Mouse (Mus musculus): ENCODE measurements around the gene Fyttd1. TPM values are rescaled to one million over a fixed set of nuclear protein-coding genes. Genes with fewer than 3 reads are reported as not detected.
"Not testable (repeated sequence)": the region's sequence is repeated elsewhere in the genome, so short reads cannot be mapped to it uniquely, and the experiment has no call there.

Fyttd1 gene
- polyA plus RNA-seq, 1 experiment from 2014 or later, result 133 TPM

DNA sequence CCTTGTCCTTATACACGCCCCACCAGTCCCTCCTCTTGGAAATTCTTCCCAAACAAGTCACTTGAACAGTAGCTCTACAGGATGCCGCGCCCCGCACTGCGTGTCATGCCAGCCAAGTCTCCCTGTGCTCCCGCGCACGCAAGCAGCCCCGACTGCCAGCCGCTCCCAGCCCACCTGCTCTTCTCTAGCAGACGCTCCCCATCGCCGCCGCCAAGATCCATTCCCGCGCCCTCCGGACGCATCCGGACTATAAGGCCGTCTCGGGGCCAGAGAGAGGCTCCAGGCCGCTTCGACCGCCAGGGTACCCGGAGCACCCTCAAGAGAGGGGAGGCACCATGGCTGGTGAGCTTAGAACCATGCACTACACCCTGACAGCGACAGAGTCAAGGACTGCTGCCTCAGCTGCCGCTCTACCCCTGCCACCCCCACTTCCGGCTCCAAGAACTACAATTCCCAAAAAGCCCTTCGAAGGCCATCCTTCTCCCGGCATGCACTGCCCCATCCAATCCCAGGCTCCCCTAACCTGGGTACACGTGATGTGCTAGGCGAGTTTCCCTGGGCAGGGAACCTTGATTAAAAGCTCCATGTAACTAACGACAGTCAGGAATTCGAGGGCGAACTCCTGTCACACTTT lies 9.3 kb upstream of the Fyttd1 start:
- no peak for TF ChIP-seq CTCF (IDR thresholded peaks at IDR 0.05; ENCODE audit: low read depth)
- Histone ChIP-seq H3K4me3 (ENCODE audit: low read depth, low read length) (peak overlapping the region; percentile 83), H3K27ac (ENCODE audit: low read depth) (peak overlapping the region; percentile 58; the same call in 1 of the 2 replicates), H3K4me2 (peak overlapping the region; percentile 86), H3K9ac (peak overlapping the region; percentile 74), H3K4me1 (ENCODE audit: insufficient read depth) (peaks cover 6% of the 10 kb centered on the region; the same call in 1 of the 2 replicates), H3K36me3 (ENCODE audit: insufficient read depth) (no peaks in the 10 kb centered on the region; the same call in 1 of the 2 replicates), H3K27me3 (ENCODE audit: insufficient read depth, low read length) (no peaks in the 10 kb centered on the region), H3K9me3 (ENCODE audit: low read depth, low read length) (no peaks in the 10 kb centered on the region)
- peak; percentile 93 for DNase-seq
- peak; percentile 99 for ATAC-seq (ENCODE audit: insufficient read depth)
- under 1% methylated on average over 35 of the region's 35 CpGs for WGBS

DNA sequence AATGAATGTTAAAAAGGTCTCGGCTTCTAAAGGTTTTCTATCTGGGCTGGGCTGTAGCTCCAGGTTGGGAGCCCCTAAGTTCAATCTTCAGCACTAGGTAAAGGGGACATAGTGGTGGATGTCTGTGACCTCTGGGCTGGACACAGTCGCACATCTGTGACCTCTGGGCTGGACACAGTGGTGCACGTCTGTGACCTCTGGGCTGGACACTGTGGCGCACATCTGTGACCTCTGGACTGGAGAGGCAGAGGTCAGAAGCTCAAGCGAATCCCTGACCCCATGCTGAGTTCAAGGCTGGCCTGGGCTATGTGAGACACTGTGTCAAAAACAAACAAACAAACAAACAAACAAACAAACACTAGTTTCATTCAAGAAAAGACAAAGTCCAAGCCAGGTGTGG lies 7.1 kb upstream of the Fyttd1 start:
- ATAC-seq (ENCODE audit: insufficient read depth), result no peak
- Histone ChIP-seq H3K27me3 (ENCODE audit: insufficient read depth, low read length) (no peaks in the 10 kb centered on the region), H3K27ac (ENCODE audit: low read depth) (no peak overlapping the region), H3K4me1 (ENCODE audit: insufficient read depth) (peaks cover 6% of the 10 kb centered on the region; the same call in 1 of the 2 replicates), H3K4me2 (no peak overlapping the region), H3K9me3 (ENCODE audit: low read depth, low read length) (no peaks in the 10 kb centered on the region), H3K4me3 (ENCODE audit: low read depth, low read length) (no peak overlapping the region), H3K36me3 (ENCODE audit: insufficient read depth) (no peaks in the 10 kb centered on the region), H3K9ac (no peak overlapping the region)
- no peak for TF ChIP-seq CTCF (IDR thresholded peaks at IDR 0.05; ENCODE audit: low read depth)
- WGBS, result 64% methylated on average over 5 of the region's 5 CpGs
- no peak for DNase-seq

DNA sequence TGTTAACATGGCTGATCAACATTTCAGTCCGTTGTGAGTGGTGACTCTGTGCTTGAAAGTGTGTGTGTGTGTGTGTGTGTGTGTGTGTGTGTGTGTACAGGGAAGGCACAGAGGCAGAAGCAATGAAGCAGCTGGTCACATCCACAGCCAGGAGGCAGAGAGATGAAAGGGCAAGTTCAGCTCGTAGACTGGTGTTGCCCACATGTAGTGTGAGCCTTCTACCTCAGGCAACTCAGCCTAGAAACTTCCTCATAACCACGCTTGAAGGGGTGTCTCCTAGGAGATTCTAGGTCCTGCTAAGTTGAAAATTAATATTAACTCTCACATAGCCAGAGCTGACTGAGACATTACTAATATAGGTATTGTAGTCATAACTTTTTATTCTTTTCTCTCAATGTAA lies 3.9 kb upstream of the Fyttd1 start:
- ATAC-seq (ENCODE audit: insufficient read depth) (no peak), DNase-seq (no peak)
- H3K36me3 ChIP-seq (ENCODE audit: insufficient read depth), result no peaks in the 10 kb centered on the region
- H3K4me2 ChIP-seq, result no peak overlapping the region
- no peaks in the 10 kb centered on the region for H3K27me3 ChIP-seq (ENCODE audit: insufficient read depth, low read length)
- no peak overlapping the region for H3K4me3 ChIP-seq (ENCODE audit: low read depth, low read length)
- no peaks in the 10 kb centered on the region for H3K9me3 ChIP-seq (ENCODE audit: low read depth, low read length)
- H3K9ac ChIP-seq, result no peak overlapping the region
- TF ChIP-seq CTCF (IDR thresholded peaks at IDR 0.05; ENCODE audit: low read depth), result no peak
- peaks cover 4% of the 10 kb centered on the region; the same call in 1 of the 2 replicates for H3K4me1 ChIP-seq (ENCODE audit: insufficient read depth)
- 41% methylated on average over 3 of the region's 3 CpGs for WGBS
- H3K27ac ChIP-seq (ENCODE audit: low read depth), result no peak overlapping the region

DNA sequence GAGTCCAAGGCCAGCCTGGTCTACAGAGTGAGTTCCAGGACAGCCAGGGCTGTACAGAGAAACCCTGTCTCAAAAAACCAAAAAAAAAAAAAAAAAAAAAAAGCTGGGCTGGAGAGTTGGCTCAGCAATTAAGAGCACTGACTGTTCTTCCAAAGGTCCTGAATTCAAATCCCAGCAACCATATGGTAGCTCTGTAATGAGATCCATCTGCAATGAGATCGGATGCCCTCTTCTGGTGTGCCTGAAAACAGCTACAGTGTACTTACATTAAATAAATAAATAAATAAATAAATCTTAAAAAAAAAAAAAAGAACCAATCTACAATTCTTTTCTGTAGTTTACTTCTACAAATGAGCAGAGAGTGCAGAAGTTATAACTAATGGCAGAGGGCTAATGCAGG lies 2.0 kb upstream of the Fyttd1 start:
- not testable (repeated sequence) for ATAC-seq (ENCODE audit: insufficient read depth); H3K4me2 ChIP-seq; H3K4me3 ChIP-seq (ENCODE audit: low read depth, low read length); H3K27me3 ChIP-seq (ENCODE audit: insufficient read depth, low read length); H3K27ac ChIP-seq (ENCODE audit: low read depth); H3K9me3 ChIP-seq (ENCODE audit: low read depth, low read length); H3K4me1 ChIP-seq (ENCODE audit: insufficient read depth); H3K9ac ChIP-seq; DNase-seq; H3K36me3 ChIP-seq (ENCODE audit: insufficient read depth)
- WGBS, result 54% methylated on average over 1 of the region's 1 CpGs

DNA sequence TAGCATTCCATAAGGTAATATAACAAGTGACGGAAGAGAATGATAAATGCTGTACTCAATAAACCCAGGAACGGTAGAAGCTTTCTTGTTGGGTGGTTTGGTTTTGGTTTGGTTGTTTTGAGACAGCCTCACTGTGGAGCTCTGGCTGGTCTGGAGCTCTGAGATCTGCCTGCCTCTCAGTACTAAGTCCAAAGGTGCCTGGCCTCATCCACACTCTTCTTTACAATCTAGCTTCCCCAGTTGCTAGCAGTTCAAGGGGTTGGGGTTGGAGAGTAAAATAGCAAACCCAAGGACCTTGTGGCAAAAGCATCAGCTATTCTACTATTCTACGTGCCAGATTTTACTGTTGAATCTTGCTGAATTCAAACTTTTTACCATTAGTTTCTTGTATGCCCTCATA lies 1.5 kb upstream of the Fyttd1 start:
- WGBS, result 87% methylated on average over 3 of the region's 3 CpGs
- no peaks in the 10 kb centered on the region for H3K27me3 ChIP-seq (ENCODE audit: insufficient read depth, low read length)
- DNase-seq (no peak), ATAC-seq (ENCODE audit: insufficient read depth) (no peak)
- no peak overlapping the region for H3K4me3 ChIP-seq (ENCODE audit: low read depth, low read length)
- no peak for TF ChIP-seq CTCF (IDR thresholded peaks at IDR 0.05; ENCODE audit: low read depth)
- no peaks in the 10 kb centered on the region for H3K36me3 ChIP-seq (ENCODE audit: insufficient read depth)
- no peak overlapping the region; the same call in 1 of the 2 replicates for H3K4me2 ChIP-seq
- H3K9me3 ChIP-seq (ENCODE audit: low read depth, low read length), result no peaks in the 10 kb centered on the region
- no peak overlapping the region for H3K27ac ChIP-seq (ENCODE audit: low read depth)
- H3K4me1 ChIP-seq (ENCODE audit: insufficient read depth), result peaks cover 4% of the 10 kb centered on the region
- no peak overlapping the region for H3K9ac ChIP-seq

DNA sequence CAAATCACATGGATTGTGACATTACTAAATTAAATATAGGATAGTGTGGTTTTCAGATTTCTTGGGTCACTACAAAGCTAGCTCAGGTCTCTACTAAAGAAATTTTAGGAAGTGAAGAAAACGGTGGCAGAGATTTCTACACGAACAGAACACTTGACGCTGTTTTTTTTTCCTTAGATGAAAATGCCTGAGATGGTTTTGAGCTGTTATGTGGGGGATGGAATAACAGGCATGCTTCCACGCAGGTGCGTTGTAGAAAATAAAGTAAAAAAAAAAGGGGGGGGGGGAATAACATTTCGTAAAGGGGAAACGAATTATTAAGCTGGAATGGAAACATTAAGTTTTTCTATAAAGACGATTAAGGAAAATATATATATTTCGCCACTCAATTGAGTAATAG lies 469 bp upstream of the Fyttd1 start:
- peak overlapping the region; percentile 92 for H3K9ac ChIP-seq
- no peak for ATAC-seq (ENCODE audit: insufficient read depth)
- no peak for TF ChIP-seq CTCF (IDR thresholded peaks at IDR 0.05; ENCODE audit: low read depth)
- DNase-seq, result peak; percentile 13
- H3K27ac ChIP-seq (ENCODE audit: low read depth), result 0 out of 2 replicates have a peak overlapping the region, but pooled peaks have one; percentile 78
- H3K4me3 ChIP-seq (ENCODE audit: low read depth, low read length), result peak overlapping the region; percentile 91
- 19% methylated on average over 9 of the region's 9 CpGs for WGBS
- H3K36me3 ChIP-seq (ENCODE audit: insufficient read depth), result no peaks in the 10 kb centered on the region
- peaks cover 4% of the 10 kb centered on the region for H3K4me1 ChIP-seq (ENCODE audit: insufficient read depth)
- no peaks in the 10 kb centered on the region for H3K9me3 ChIP-seq (ENCODE audit: low read depth, low read length)
- no peaks in the 10 kb centered on the region for H3K27me3 ChIP-seq (ENCODE audit: insufficient read depth, low read length)
- H3K4me2 ChIP-seq, result peak overlapping the region; percentile 82

DNA sequence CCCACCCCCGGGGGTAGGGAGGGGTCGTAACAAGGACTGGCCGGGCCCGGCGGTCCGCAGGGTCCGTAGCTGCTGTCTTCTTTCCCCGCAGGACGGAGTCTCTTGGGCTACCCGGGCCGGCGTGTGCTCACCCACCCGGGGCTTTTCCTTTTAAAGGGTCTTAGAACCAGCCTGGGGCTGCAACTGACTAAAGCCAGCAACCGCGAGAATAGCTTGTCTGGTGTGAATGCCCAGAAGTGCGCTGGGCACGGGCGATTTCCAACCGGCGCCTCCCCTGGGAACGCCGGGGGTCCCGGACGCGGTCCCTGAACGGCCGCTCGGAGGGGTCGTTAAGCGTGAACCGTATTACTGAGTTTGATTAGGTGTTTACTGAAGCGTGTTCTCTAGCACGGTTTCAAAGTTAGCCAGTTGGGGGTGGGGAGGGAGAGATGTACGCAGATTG lies 878 bp downstream of the Fyttd1 start:
- no peak for TF ChIP-seq CTCF (IDR thresholded peaks at IDR 0.05; ENCODE audit: low read depth)
- Histone ChIP-seq H3K27ac (ENCODE audit: low read depth) (peak overlapping the region; percentile 78; the same call in 1 of the 2 replicates), H3K36me3 (ENCODE audit: insufficient read depth) (no peaks in the 10 kb centered on the region), H3K4me1 (ENCODE audit: insufficient read depth) (peaks cover 4% of the 10 kb centered on the region), H3K27me3 (ENCODE audit: insufficient read depth, low read length) (no peaks in the 10 kb centered on the region), H3K4me2 (peak overlapping the region; percentile 82), H3K9me3 (ENCODE audit: low read depth, low read length) (no peaks in the 10 kb centered on the region), H3K4me3 (ENCODE audit: low read depth, low read length) (peak overlapping the region; percentile 91), H3K9ac (peak overlapping the region; percentile 92)
- peak; percentile 54 for DNase-seq
- under 1% methylated on average over 32 of the region's 34 CpGs for WGBS
- peak; percentile 64; the same call in 1 of the 2 replicates for ATAC-seq (ENCODE audit: insufficient read depth)

All from lung, embryonic 14.5 days (tissue).